ENCODE assay signal across 11 mouse cellular contexts in the genomic region with DNA sequence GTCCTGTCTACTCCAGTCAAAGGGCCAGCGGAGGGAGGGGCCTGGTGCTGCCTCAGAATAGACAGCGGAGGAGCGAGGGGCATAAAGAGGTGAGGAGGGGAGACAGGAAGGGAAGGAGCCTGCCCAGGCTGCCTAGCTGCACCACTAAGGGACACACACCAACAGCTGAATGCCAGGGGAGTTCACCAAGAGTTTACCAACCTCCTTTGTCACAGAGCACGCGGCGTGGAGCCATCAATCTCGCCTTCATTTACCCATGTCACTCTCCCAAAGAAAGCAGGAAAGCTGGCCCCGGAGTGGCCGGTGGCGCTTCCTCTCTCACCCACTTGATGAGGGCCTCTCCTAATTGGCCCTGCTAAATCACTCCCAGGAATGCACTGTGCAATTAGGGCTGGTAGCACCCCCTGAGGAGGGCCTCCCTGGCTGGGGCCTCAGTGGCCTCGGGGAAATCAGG. TPM values are rescaled to one million over a fixed set of nuclear protein-coding genes. Genes with fewer than 3 reads are reported as not detected.
A peak's percentile ranks its signal among the peaks of the same experiment; 100 is the strongest.
DNase-seq lines count a peak whose midpoint lies in the region; ATAC-seq and TF ChIP-seq lines count a peak whose summit lies in the region.
"Had no signal": no experiment of that assay in that cellular context is flagged by ENCODE, and none has a peak within 500 bp of the region (broad histone marks: within the 10 kb centered on the region; RNA-seq: fewer than 3 reads in every experiment).

No protein-coding gene starts in this region.

- DNase-seq in kidney, adult 2 months = no peak
- DNase-seq in intestine, embryonic 14.5 days (ENCODE audit: low spot score) = no peak
- DNase-seq in spleen, postnatal 36 days (ENCODE audit: low spot score in 2 of 2) = no peak
- DNase-seq in frontal cortex, postnatal 10 days (ENCODE audit: low spot score in 2 of 2) = no peak
- no peak for DNase-seq in right cerebral cortex, postnatal 25 days
- DNase-seq: adrenal gland, adult 8-10 months; cerebellum, postnatal 36 days had no signal

- TF ChIP-seq CTCF in kidney, adult 2 months (conservative IDR thresholded peaks at IDR 0.05; ENCODE audit: insufficient read depth, insufficient read length, low read depth, low read length) = no peak

- no peaks in the 10 kb centered on the region for H3K27me3 ChIP-seq in kidney, embryonic 16.5 days (ENCODE audit: insufficient read depth, low read length)
- no peaks in the 10 kb centered on the region for H3K27me3 ChIP-seq in kidney, adult 2 months (replicated peaks; ENCODE audit: control insufficient read depth, insufficient read depth, low read length)
- H3K27me3 ChIP-seq in embryonic facial prominence, embryonic 13.5 days = peaks cover 18% of the 10 kb centered on the region
- no peaks in the 10 kb centered on the region for H3K27me3 ChIP-seq in intestine, embryonic 14.5 days (replicated peaks; ENCODE audit: control insufficient read depth, insufficient read depth, low read length)
- H3K27me3 ChIP-seq in neural tube, embryonic 14.5 days (ENCODE audit: control insufficient read depth, insufficient read depth, low read length) = peaks cover 11% of the 10 kb centered on the region

- H3K4me1 ChIP-seq in kidney, embryonic 16.5 days (ENCODE audit: insufficient read depth, low read length) = peaks cover 66% of the 10 kb centered on the region
- H3K4me1 ChIP-seq in kidney, adult 2 months (ENCODE audit: control insufficient read depth, insufficient read depth, low read length) = peaks cover 8% of the 10 kb centered on the region
- peaks cover 66% of the 10 kb centered on the region for H3K4me1 ChIP-seq in embryonic facial prominence, embryonic 13.5 days
- peaks cover 41% of the 10 kb centered on the region for H3K4me1 ChIP-seq in intestine, embryonic 14.5 days (replicated peaks; ENCODE audit: control insufficient read depth, insufficient read depth, low read length)
- H3K4me1 ChIP-seq in neural tube, embryonic 14.5 days (ENCODE audit: control insufficient read depth, insufficient read depth, low read length) = peaks cover 24% of the 10 kb centered on the region

- H3K9ac ChIP-seq in kidney, embryonic 16.5 days (replicated peaks; ENCODE audit: low read length) = no peak overlapping the region
- H3K9ac ChIP-seq in embryonic facial prominence, embryonic 13.5 days = peak overlapping the region; percentile 2
- H3K9ac ChIP-seq in intestine, embryonic 14.5 days (ENCODE audit: low read length) = no peak overlapping the region
- H3K9ac ChIP-seq in neural tube, embryonic 14.5 days (replicated peaks; ENCODE audit: low read depth, low read length) = no peak overlapping the region

- no peaks in the 10 kb centered on the region for H3K9me3 ChIP-seq in kidney, embryonic 16.5 days (ENCODE audit: low read length)
- no peaks in the 10 kb centered on the region for H3K9me3 ChIP-seq in embryonic facial prominence, embryonic 13.5 days
- no peaks in the 10 kb centered on the region for H3K9me3 ChIP-seq in intestine, embryonic 14.5 days (ENCODE audit: control insufficient read depth, low read length)
- H3K9me3 ChIP-seq in neural tube, embryonic 14.5 days (ENCODE audit: control insufficient read depth, low read length) = no peaks in the 10 kb centered on the region

- no peak overlapping the region; the same call in 1 of the 2 replicates for H3K27ac ChIP-seq in kidney, embryonic 16.5 days (ENCODE audit: low read length)
- no peak overlapping the region for H3K27ac ChIP-seq in kidney, adult 2 months (ENCODE audit: insufficient read depth, low read depth, low read length)
- no peak overlapping the region for H3K27ac ChIP-seq in embryonic facial prominence, embryonic 13.5 days
- H3K27ac ChIP-seq in intestine, embryonic 14.5 days (ENCODE audit: low read depth) = no peak overlapping the region
- H3K27ac ChIP-seq in neural tube, embryonic 14.5 days (ENCODE audit: low read depth, low read length) = no peak overlapping the region
- H3K27ac ChIP-seq: heart, adult 2 months had no signal

- no peak overlapping the region for H3K4me3 ChIP-seq in kidney, embryonic 16.5 days (ENCODE audit: low read length)
- no peak overlapping the region for H3K4me3 ChIP-seq in kidney, adult 2 months (ENCODE audit: insufficient read depth, low read depth, low read length)
- H3K4me3 ChIP-seq in embryonic facial prominence, embryonic 13.5 days = no peak overlapping the region
- no peak overlapping the region for H3K4me3 ChIP-seq in intestine, embryonic 14.5 days (ENCODE audit: low read depth, low read length)
- no peak overlapping the region for H3K4me3 ChIP-seq in neural tube, embryonic 14.5 days (ENCODE audit: low read depth, low read length)
- H3K4me3 ChIP-seq: heart, adult 2 months had no signal

- 9% methylated on average over 11 of the region's 11 CpGs for WGBS in kidney, embryonic 16.5 days
- 43% methylated on average over 11 of the region's 11 CpGs for WGBS in kidney, adult 2 months
- WGBS in embryonic facial prominence, embryonic 13.5 days = 11% methylated on average over 11 of the region's 11 CpGs
- 15% methylated on average over 11 of the region's 11 CpGs for WGBS in intestine, embryonic 14.5 days
- 5% methylated on average over 11 of the region's 11 CpGs for WGBS in neural tube, embryonic 14.5 days

- peak; percentile 43 for ATAC-seq in kidney, embryonic 16.5 days (ENCODE audit: low FRiP score, low TSS enrichment)
- ATAC-seq in embryonic facial prominence, embryonic 13.5 days (ENCODE audit: insufficient number of reproducible peaks, insufficient read depth, low FRiP score, low TSS enrichment, low read depth) = no peak
- ATAC-seq in intestine, embryonic 14.5 days (replicated peaks; ENCODE audit: low FRiP score, low TSS enrichment, low read depth) = peak; percentile 18; the same call in 1 of the 2 replicates
- ATAC-seq in neural tube, embryonic 14.5 days (ENCODE audit: low read depth) = peak; percentile 57; the same call in 1 of the 2 replicates

- peak overlapping the region; percentile 22 for H3K4me2 ChIP-seq in kidney, embryonic 16.5 days (replicated peaks; ENCODE audit: low read depth, low read length)
- peak overlapping the region; percentile 10; the same call in 1 of the 2 replicates for H3K4me2 ChIP-seq in embryonic facial prominence, embryonic 13.5 days
- H3K4me2 ChIP-seq in intestine, embryonic 14.5 days (ENCODE audit: low read length) = no peak overlapping the region
- H3K4me2 ChIP-seq in neural tube, embryonic 14.5 days (ENCODE audit: low read depth, low read length) = peak overlapping the region; percentile 2; the same call in 1 of the 2 replicates

- no peaks in the 10 kb centered on the region for H3K36me3 ChIP-seq in kidney, embryonic 16.5 days (ENCODE audit: insufficient read depth, low read length)
- no peaks in the 10 kb centered on the region for H3K36me3 ChIP-seq in kidney, adult 2 months (ENCODE audit: control insufficient read depth, insufficient read depth, low read length)
- no peaks in the 10 kb centered on the region for H3K36me3 ChIP-seq in embryonic facial prominence, embryonic 13.5 days
- no peaks in the 10 kb centered on the region for H3K36me3 ChIP-seq in intestine, embryonic 14.5 days (ENCODE audit: control insufficient read depth, insufficient read depth, low read length)
- H3K36me3 ChIP-seq in neural tube, embryonic 14.5 days (ENCODE audit: control insufficient read depth, insufficient read depth, low read length) = no peaks in the 10 kb centered on the region

- no peak for TF ChIP-seq POLR2A in kidney, adult 2 months (IDR thresholded peaks at IDR 0.05; ENCODE audit: low read depth, low read length)

RNA-seq across cellular contexts. Expression of a gene that starts 13.1 kb away (rescaled TPM):
- polyA plus RNA-seq in kidney, embryonic 16.5 days (2015; fragmentation: Nextera tagmentation; extraction: Ambion mirVana) = 24.2 and 25.3 TPM in 2 replicates
- 7.7 and 10.1 TPM in 2 replicates for polyA plus RNA-seq in kidney, adult 2 months (2012; rRNA removed)
- 17.6 and 19.8 TPM in 2 replicates for polyA plus RNA-seq in embryonic facial prominence, embryonic 13.5 days (2015; fragmentation: Nextera tagmentation; extraction: Ambion mirVana)
- polyA plus RNA-seq in intestine, embryonic 14.5 days (2014; fragmentation: Nextera tagmentation; extraction: Ambion mirVana) = 7.3 and 8.7 TPM in 2 replicates
- polyA plus RNA-seq in neural tube, embryonic 14.5 days (2014; fragmentation: Nextera tagmentation; extraction: Ambion mirVana) = 1.1 and 2.4 TPM in 2 replicates
